Mouse (Mus musculus) CH12.LX (cell line): ENCODE data around the gene Vps9d1. TPM values are rescaled to one million over a fixed set of nuclear protein-coding genes. Genes with fewer than 3 reads are reported as not detected.

Experiments used
- DNase-seq: peaks from one replicate; pipeline ENCODE4 v3.0.0-alpha.2; 2013; ENCODE audit errors: extremely low read depth
- H3K27ac ChIP-seq: 2 replicates; pipeline ENCODE4 v1.5.1; 2012; ENCODE audit warnings: low read depth, mild to moderate bottlenecking, control low read depth, moderate library complexity; ENCODE audit not compliant: insufficient read depth
- H3K27me3 ChIP-seq: replicated peaks from 2 replicates; pipeline ENCODE3; 2012; ENCODE audit warnings: inconsistent platforms
- H3K36me3 ChIP-seq, 2 experiments: replicated peaks in 1 of 2; 2 replicates each; pipeline versions ENCODE3 to v1.6.1; 2012; ENCODE audit warnings: inconsistent platforms in 1 of 2, low read length in 1 of 2, mild to moderate bottlenecking in 1 of 2, mixed read lengths in 1 of 2, moderate library complexity in 1 of 2; ENCODE audit not compliant: control insufficient read depth in 1 of 2, insufficient read depth in 1 of 2
- H3K4me1 ChIP-seq, 2 experiments: 2 replicates each; pipeline ENCODE4 v1.6.1; 2012; ENCODE audit warnings: inconsistent platforms in 1 of 2, moderate library complexity in 1 of 2; ENCODE audit not compliant: insufficient read depth in 2 of 2, control insufficient read depth in 1 of 2
- H3K4me2 ChIP-seq: 2 replicates; pipeline ENCODE4 v1.6.1; 2012; ENCODE audit warnings: low read depth, mild to moderate bottlenecking, control low read depth; ENCODE audit not compliant: poor library complexity, insufficient read depth, severe bottlenecking
- H3K4me3 ChIP-seq, 3 experiments: fragments of 150-350 bp in 1 of 3; sonication (generic) in 1 of 3; replicated peaks in 1 of 3; 2 replicates each; pipeline versions ENCODE3 to v1.5.1; 2011 to 2012; ENCODE audit warnings: low read depth in 2 of 3, low read length in 2 of 3, mild to moderate bottlenecking in 2 of 3, moderate library complexity in 2 of 3, control low read depth in 1 of 3, improper control_type of control experiment in 1 of 3, inconsistent platforms in 1 of 3, mixed read lengths in 1 of 3; ENCODE audit not compliant: poor library complexity in 1 of 3
- H3K79me2 ChIP-seq: replicated peaks from 2 replicates; pipeline ENCODE4 v1.6.1; 2012; ENCODE audit warnings: mild to moderate bottlenecking, moderate library complexity; ENCODE audit not compliant: control insufficient read depth, poor library complexity, insufficient read depth, severe bottlenecking; ENCODE audit errors: extremely low read depth
- H3K9ac ChIP-seq: 2 replicates; pipeline ENCODE4 v1.6.1; 2012; ENCODE audit warnings: low read depth, mild to moderate bottlenecking, control low read depth, moderate library complexity; ENCODE audit not compliant: insufficient read depth
- H3K9me3 ChIP-seq: replicated peaks from 2 replicates; pipeline ENCODE3; 2012; ENCODE audit warnings: low read length, inconsistent platforms, mixed read lengths
- BHLHE40 ChIP-seq: IDR thresholded peaks from 2 replicates; pipeline ENCODE4 v1.6.1; 2011; ENCODE audit warnings: mild to moderate bottlenecking, low read depth, low read length, improper control_type of control experiment
- CHD1 ChIP-seq: IDR thresholded peaks from 2 replicates; pipeline ENCODE4 v1.6.1; 2012; ENCODE audit warnings: low read depth, low read length, improper control_type of control experiment, inconsistent platforms
- CHD2 ChIP-seq: IDR thresholded peaks from 2 replicates; pipeline ENCODE4 v1.6.1; 2011; ENCODE audit warnings: low read length, improper control_type of control experiment
- CTCF ChIP-seq, 2 experiments: IDR thresholded peaks in 1 of 2; conservative IDR thresholded peaks in 1 of 2; 2 replicates each; pipeline ENCODE4 v1.5.1; 2011 to 2012; ENCODE audit warnings: low read depth in 2 of 2, low read length in 2 of 2, improper control_type of control experiment in 1 of 2, inconsistent platforms in 1 of 2, mild to moderate bottlenecking in 1 of 2, moderate library complexity in 1 of 2
- E2F4 ChIP-seq: IDR thresholded peaks from 2 replicates; pipeline ENCODE4 v1.6.1; 2011; ENCODE audit warnings: low read depth, low read length, improper control_type of control experiment; ENCODE audit not compliant: insufficient replicate concordance
- EP300 ChIP-seq: IDR thresholded peaks from 2 replicates; pipeline ENCODE4 v1.6.1; 2011; ENCODE audit warnings: low read length, improper control_type of control experiment
- ETS1 ChIP-seq: conservative IDR thresholded peaks from 2 replicates; pipeline ENCODE4 v1.6.1; 2012; ENCODE audit warnings: low read depth, mild to moderate bottlenecking, inconsistent platforms, low read length, improper control_type of control experiment, moderate library complexity
- GABPA ChIP-seq: IDR thresholded peaks from 2 replicates; pipeline ENCODE4 v1.6.1; 2012; ENCODE audit warnings: low read depth, low read length, improper control_type of control experiment, inconsistent platforms; ENCODE audit not compliant: insufficient replicate concordance
- HCFC1 ChIP-seq: IDR thresholded peaks from 2 replicates; pipeline ENCODE4 v1.6.1; 2012; ENCODE audit warnings: low read depth, mild to moderate bottlenecking, inconsistent platforms, low read length, improper control_type of control experiment
- IRF4 ChIP-seq: IDR thresholded peaks from 2 replicates; pipeline ENCODE4 v1.6.1; 2014; ENCODE audit warnings: low read depth, mild to moderate bottlenecking, inconsistent platforms, low read length, improper control_type of control experiment
- JUND ChIP-seq: conservative IDR thresholded peaks from 2 replicates; pipeline ENCODE4 v1.6.1; 2011; ENCODE audit warnings: low read depth, low read length, improper control_type of control experiment
- KAT2A ChIP-seq: IDR thresholded peaks from 2 replicates; pipeline ENCODE4 v1.6.1; 2012; ENCODE audit warnings: low read length, improper control_type of control experiment, inconsistent platforms; ENCODE audit not compliant: insufficient replicate concordance
- MAX ChIP-seq: IDR thresholded peaks from 2 replicates; pipeline ENCODE4 v1.6.1; 2011; ENCODE audit warnings: low read length, improper control_type of control experiment
- MAZ ChIP-seq: IDR thresholded peaks from 2 replicates; pipeline ENCODE4 v1.6.1; 2012; ENCODE audit warnings: low read depth, mild to moderate bottlenecking, inconsistent platforms, low read length, improper control_type of control experiment, moderate library complexity
- MEF2A ChIP-seq: IDR thresholded peaks from 2 replicates; pipeline ENCODE4 v1.6.1; 2014; ENCODE audit warnings: low read depth, mild to moderate bottlenecking, inconsistent platforms, low read length, improper control_type of control experiment, borderline replicate concordance
- MYC ChIP-seq: IDR thresholded peaks from 2 replicates; pipeline ENCODE4 v1.6.1; 2011; ENCODE audit warnings: low read depth, mild to moderate bottlenecking, improper control_type of control experiment, low read length
- NELFE ChIP-seq: IDR thresholded peaks from 2 replicates; pipeline ENCODE4 v1.6.1; 2011; ENCODE audit warnings: low read depth, low read length, improper control_type of control experiment
- NRF1 ChIP-seq: IDR thresholded peaks from 2 replicates; pipeline ENCODE4 v1.6.1; 2014; ENCODE audit warnings: low read depth, mild to moderate bottlenecking, inconsistent platforms, low read length, improper control_type of control experiment, moderate library complexity
- PAX5 ChIP-seq: IDR thresholded peaks from 2 replicates; pipeline ENCODE4 v1.6.1; 2012; ENCODE audit warnings: low read length, inconsistent platforms, mixed read lengths
- POLR2A ChIP-seq: IDR thresholded peaks from 2 replicates; pipeline ENCODE4 v1.6.1; 2011; ENCODE audit warnings: low read depth, mild to moderate bottlenecking, improper control_type of control experiment, low read length
- POLR2AphosphoS2 ChIP-seq: IDR thresholded peaks from 2 replicates; pipeline ENCODE4 v1.6.1; 2011; ENCODE audit warnings: low read depth, low read length, improper control_type of control experiment
- SIN3A ChIP-seq: IDR thresholded peaks from 2 replicates; pipeline ENCODE4 v1.6.1; 2012; ENCODE audit warnings: low read length, improper control_type of control experiment, inconsistent platforms
- UBTF ChIP-seq: IDR thresholded peaks from 2 replicates; pipeline ENCODE4 v1.6.1; 2012; ENCODE audit warnings: low read depth, mild to moderate bottlenecking, inconsistent platforms, low read length, improper control_type of control experiment, moderate library complexity
- USF1 ChIP-seq: IDR thresholded peaks from 2 replicates; pipeline ENCODE4 v1.6.1; 2014; ENCODE audit warnings: low read depth, mild to moderate bottlenecking, inconsistent platforms, low read length, improper control_type of control experiment
- USF2 ChIP-seq: conservative IDR thresholded peaks from 2 replicates; pipeline ENCODE4 v1.6.1; 2011; ENCODE audit warnings: low read depth, low read length, improper control_type of control experiment
- ZC3H11A ChIP-seq: IDR thresholded peaks from 2 replicates; pipeline ENCODE4 v1.6.1; 2012; ENCODE audit warnings: low read depth, mild to moderate bottlenecking, inconsistent platforms, low read length, improper control_type of control experiment
- ZKSCAN1 ChIP-seq: IDR thresholded peaks from 2 replicates; pipeline ENCODE4 v1.6.1; 2012; ENCODE audit warnings: low read depth, inconsistent platforms, low read length, improper control_type of control experiment, borderline replicate concordance
- dilution Hi-C: fragments of 300-500 bp; cut with MboI; formaldehyde crosslinking; loops from 2 replicates; pipeline ENCODE4 v1.14.3; 2020; ENCODE audit warnings: low sequenced_read_pairs; ENCODE audit not compliant: extremely low pct_unique_long_range_greater_than_20kb, extremely low pct_ligation_motif_present
- in situ Hi-C: fragments of 300-500 bp; cut with MboI; formaldehyde crosslinking; loops from 3 replicates; pipeline ENCODE4 v1.14.3; 2019; ENCODE audit warnings: low sequenced_read_pairs, low pct_ligation_motif_present, low pct_unique_long_range_greater_than_20kb, mixed read lengths
- polyA plus RNA-seq: library from polyadenylated mRNA; unstranded; fragments of >175 nt; gene quantifications from 2 replicates; pipeline ENCODE4 v1.2.1, GENCODE M21; 2012; ENCODE audit warnings: low read depth; ENCODE audit not compliant: insufficient read length
- total RNA-seq, 2 experiments: library from RNA; depleted of rRNA; stranded (reverse); fragments of 300-350 nt in 1 of 2; fragments of >200 nt in 1 of 2; gene quantifications; 2 replicates each; pipeline ENCODE4 v1.2.3; 2012 to 2014

The Vps9d1 gene
- total and polyA plus RNA-seq, 3 experiments = 2.8 to 9.7 (median 5.5) TPM

DNA sequence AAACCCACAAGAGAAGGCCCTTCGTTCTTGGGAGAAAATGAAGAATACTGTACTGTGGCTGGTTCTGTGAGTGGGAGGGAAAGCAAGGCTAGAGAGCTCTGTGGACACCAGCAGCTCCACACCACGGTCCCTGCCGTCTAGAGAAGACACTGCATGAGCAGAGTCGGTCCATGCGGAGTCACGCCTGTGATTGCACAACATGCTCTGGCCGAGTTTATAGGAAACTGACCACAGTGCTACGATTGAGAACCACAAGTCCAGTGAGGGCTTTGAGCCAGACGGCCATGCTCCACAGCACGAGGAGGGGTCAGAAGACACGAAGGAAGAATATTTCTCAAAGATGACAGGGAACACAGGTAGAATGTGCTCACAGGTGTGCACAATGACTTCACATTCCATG, 44.2 kb upstream of the Vps9d1 start:
- Histone ChIP-seq H3K27ac (no peak overlapping the region), H3K9ac (no peak overlapping the region), H3K79me2 (no peaks in the 10 kb centered on the region), H3K4me1 (peaks cover 0 to 16% of the 10 kb centered on the region in 2 experiments; a peak in 2 of 4 replicates), H3K4me3 (no peak overlapping the region), H3K4me2 (no peak overlapping the region)
- no peak for DNase-seq
- dilution Hi-C loops = no loop called here
- in situ Hi-C loops = no loop called here
- no peak for TF ChIP-seq PAX5
- TF ChIP-seq POLR2A = no peak
- TF ChIP-seq HCFC1 = no peak
- no peak for TF ChIP-seq SIN3A
- TF ChIP-seq CTCF (conservative IDR thresholded peaks at IDR 0.05 in 1 of 2, IDR thresholded peaks at IDR 0.05 in 1 of 2; ENCODE audit: low read depth in 2 of 2, low read length in 2 of 2) = no peak
- TF ChIP-seq IRF4 = no peak
- no peak for TF ChIP-seq MEF2A
- TF ChIP-seq MAZ = no peak
- TF ChIP-seq KAT2A = no peak
- no peak for TF ChIP-seq MYC
- no peak for TF ChIP-seq JUND
- no peak for TF ChIP-seq GABPA
- no peak for TF ChIP-seq ZKSCAN1
- TF ChIP-seq E2F4 = no peak
- no peak for TF ChIP-seq UBTF
- TF ChIP-seq NRF1 = no peak
- TF ChIP-seq, all 38 proteins: peak for 0
- Histone ChIP-seq H3K27me3 (no peaks in the 10 kb centered on the region), H3K9me3 (no peaks in the 10 kb centered on the region), H3K36me3 (peaks cover 36 to 73% of the 10 kb centered on the region in 2 experiments)

DNA sequence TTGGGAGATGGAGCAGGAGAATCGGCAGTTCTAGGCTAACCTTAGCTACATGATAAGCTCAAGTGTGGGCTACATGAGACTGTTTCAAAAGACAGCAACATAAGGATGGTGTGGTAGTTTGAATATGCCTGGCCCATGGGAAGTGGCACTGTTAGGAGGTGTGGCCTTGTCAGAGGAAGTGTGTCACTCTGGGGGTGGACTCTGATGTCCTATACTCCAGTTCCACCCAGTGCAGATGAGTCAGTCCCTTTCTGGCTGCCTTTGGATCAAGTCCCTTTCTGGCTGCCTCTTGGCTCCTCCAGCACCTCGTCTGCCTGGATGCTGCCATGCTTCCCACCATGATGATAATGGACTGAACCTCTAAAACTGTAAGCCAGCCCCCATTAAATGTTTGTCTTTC, 38.6 kb upstream of the Vps9d1 start:
- DNase-seq = no peak
- no peaks in the 10 kb centered on the region for H3K9me3 ChIP-seq
- H3K9ac ChIP-seq = no peak overlapping the region
- no peaks in the 10 kb centered on the region for H3K79me2 ChIP-seq
- in situ Hi-C loops = no loop called here
- dilution Hi-C loops = no loop called here
- TF ChIP-seq CHD2 (no peak), E2F4 (no peak), MAX (no peak), IRF4 (no peak), NELFE (no peak), ZC3H11A (no peak), PAX5 (no peak), CHD1 (no peak), MEF2A (no peak), USF2 (no peak), EP300 (no peak), POLR2A (no peak), POLR2AphosphoS2 (no peak), ETS1 (no peak), BHLHE40 (no peak), USF1 (no peak)
- H3K27me3 ChIP-seq = no peaks in the 10 kb centered on the region
- H3K27ac ChIP-seq = no peak overlapping the region
- peaks cover 49 to 88% of the 10 kb centered on the region in 2 experiments for H3K36me3 ChIP-seq
- no peak overlapping the region for H3K4me2 ChIP-seq
- H3K4me3 ChIP-seq = no peak overlapping the region
- H3K4me1 ChIP-seq = peaks cover 4 to 9% of the 10 kb centered on the region in 2 experiments; a peak in 1 of 4 replicates
